Mouse (Mus musculus) frontal cortex, postnatal 10 days (tissue): ENCODE measurements around the gene Pkd1l3.
A peak's percentile ranks its signal among the peaks of the same experiment; 100 is the strongest.

Experiments used
- DNase-seq, 2 experiments: peaks; one replicate each; pipeline ENCODE4 v3.0.0; 2022; ENCODE audit warnings: low spot score in 2 of 2, mixed read lengths in 1 of 2

Pkd1l3 gene

DNA sequence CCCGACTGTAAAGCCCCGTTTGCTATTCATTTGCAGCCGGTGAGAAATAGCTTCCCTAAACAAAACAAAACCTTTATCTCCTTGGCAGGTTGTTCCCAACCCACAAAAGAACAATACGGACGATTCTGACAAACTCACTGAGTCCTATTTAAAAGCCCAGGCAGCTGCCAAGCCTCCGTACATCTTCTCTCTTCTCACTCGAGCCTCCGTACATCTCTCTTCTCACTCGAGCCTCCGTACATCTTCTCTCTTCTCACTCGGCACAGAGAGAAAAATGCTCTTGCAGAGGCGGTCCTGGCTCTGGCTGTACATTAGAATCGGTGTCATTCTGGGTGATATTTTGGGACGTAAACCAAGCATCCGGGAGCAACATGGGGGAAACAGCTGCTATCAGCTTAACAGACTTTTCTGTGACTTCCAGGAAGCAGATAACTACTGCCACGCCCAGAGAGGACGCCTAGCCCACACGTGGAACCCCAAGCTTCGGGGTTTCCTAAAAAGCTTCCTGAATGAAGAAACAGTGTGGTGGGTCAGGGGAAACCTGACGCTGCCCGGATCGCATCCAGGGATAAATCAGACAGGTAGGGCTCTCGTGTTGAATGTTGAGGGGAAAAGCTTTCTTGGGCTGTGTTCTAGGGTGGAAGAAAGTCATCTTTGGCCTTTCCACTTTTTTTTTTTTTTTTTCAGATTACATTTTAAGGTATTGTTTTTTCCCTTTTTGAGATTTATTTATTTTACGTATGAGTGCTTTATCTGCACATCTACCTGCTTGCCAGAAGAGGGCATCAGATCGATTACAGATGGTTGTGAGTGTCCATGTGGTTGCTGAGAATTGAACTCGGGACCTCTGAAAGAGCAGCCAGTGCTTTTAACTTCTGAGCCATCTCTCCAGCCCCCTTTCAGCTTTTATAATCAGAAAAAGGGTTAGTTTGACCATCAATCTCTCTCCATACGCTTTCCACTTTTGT is at the start of gene Pkd1l3:
Pkd1l3 (plus strand) TSS at position 275 of the 968 bp plus-strand sequence.
- no peak for DNase-seq

DNA sequence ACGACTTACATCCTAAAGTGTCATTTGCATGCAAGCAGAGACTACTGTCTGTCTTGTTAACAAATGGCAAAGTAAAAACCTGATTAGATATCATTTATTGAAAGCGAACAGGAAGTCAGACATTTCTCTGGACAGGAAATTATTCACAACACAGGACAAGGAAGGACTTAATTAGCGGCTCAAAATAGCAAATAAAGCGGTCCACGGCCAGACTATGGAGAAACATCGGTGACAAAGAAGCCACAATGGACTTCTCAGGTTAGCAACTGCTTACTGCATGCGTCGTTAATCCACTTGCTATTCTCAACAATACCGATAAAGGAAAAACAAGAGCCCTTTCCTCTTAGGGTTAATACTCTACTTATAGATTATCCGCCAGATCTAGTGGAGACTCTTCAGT is 49.6 kb upstream of the Pkd1l3 start:
- no peak for DNase-seq

DNA sequence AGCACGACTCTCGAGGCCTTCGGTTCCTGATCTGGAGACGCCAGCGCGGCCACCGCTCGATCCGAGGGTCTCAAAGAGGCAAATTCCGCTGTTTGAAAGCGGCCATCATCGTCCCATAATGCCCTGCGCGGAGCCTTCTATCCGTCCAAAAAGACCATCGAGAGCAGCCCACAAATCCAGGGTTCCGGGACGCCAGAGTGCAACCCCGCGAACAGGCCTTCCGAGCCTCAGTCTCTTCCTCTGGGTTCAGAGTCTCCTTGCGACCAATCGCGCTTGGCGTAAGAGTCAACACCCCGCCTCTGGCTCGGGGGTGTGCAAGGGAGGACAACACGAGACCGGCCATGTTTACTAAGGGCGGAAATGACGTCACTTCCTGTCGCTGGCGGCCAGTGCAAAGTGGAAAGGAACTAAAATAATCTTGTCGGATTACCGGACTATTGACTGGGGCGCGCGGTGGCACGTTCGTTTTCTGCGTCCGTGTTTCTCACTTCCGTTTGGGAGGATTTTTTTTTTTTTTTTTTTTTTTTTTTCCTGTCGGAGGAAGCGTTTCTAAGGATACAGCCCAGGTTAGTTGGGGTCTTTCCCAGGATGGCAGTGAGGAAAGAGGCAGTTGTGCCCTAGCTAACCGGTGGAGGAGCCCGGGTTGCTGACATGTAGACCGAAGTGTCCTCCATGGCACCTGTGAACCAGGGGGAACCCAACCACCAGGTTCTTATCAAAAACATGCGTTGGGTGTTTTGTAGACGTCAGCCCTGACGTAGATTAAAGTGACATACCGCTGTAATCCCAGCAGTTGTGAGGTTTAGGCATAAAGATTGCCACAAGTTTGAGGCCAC is 48.6 kb upstream of the Pkd1l3 start, which contains the start of the genes Dhx38 and Txnl4b:
Dhx38 (minus strand) TSS at position 364 of the 836 bp plus-strand sequence.
Txnl4b (plus strand) TSS at position 395 of the 836 bp plus-strand sequence.
- peak; percentile 98 to 99 for DNase-seq

DNA sequence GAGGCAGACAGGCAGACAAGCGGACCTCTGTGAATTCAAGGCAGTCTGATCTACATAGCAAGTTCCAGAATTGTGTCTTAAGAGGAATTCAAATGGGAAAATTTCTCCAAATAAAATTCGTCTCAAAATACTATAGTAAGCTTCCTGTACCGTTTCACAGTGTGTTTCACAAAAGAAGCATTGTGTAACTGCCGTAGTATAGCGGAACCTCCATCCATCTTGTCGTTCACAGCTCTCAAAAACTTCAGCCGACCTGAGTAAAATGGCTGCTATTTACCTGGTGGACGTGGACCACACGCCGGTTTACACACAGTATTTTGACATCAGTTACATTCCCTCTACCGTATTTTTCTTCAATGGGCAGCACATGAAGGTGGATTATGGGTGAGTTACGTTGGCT is 43.2 kb upstream of the Pkd1l3 start:
- DNase-seq = no peak

DNA sequence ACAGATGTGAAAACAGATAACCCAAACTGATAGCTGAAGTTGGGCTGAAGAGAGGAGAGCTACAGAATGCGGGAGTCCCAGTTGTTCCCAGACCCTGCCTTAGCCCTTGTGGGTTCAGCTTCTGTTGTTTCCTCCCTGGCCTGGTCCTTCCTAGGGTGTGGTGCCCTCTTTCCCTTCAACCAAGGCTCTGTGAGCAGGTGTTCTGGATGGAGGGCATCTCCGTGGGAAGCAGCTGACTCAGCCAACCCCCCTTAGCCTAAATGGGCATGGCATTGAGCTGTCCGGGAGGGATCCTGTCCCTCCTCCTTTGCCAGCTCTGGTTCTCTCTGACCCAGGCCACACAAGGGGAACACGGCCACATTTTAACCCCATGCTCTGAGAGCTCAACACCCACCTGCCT is 38.0 kb upstream of the Pkd1l3 start:
- no peak for DNase-seq

DNA sequence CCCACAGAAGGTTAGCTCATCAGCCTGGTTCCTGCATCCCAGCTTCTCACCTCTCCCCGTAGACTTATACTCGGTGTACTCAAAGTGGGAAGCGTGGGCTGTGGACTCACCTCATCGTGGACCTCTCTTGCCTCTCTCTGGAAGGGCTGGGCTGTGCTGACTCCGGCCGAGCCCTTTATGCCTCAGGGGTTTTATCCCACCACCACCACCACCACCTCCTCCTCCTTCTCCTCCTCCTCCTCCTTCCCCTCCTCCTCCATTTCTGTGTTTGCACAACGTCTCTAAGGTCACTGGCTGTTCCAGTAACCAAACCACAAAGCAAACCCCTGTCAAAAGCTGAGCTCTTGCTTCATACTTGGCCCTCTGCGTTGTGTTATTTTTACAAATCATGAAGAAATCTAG is 35.4 kb upstream of the Pkd1l3 start, which contains the start of gene Hp:
Hp (minus strand) TSS at position 273 of the 402 bp plus-strand sequence.
- no peak for DNase-seq

DNA sequence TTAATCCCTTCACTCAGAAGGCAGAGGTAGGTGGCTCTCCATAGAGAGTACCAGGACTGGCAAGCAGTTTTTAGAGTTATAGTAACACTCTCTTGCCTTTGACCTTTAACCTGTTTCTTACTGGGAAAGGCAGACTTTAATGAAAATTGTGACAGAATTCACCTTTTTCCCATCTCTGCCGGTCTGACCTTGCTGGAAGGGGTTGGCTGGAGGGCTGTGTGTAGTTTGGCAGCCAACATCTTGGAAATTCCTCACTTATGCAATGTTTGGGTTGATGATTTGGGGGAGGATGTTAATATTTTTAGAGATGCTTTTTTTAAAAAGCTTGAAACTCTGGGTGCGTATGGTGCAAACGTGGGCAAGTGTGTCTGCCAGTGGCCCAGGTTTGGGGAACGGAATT is 30.0 kb upstream of the Pkd1l3 start:
- no peak for DNase-seq

DNA sequence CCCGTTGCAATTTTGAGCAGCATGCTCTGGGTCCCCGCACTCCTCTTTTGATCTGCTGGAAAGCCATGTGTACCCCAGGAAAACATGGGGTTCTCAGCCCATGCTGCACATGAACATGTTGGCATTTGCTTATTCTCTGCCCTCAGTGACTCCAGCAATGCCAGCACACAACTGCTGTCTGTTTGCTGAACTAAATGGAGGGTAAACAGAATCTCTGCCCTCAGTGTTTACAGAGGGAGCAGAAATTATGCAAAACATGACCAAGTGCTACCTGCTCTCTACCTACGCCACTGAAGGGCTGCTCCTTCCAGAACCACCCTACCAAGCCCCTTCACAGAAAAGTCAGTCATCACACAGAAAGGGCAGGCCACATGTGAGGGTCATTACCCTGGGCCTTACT is 29.5 kb upstream of the Pkd1l3 start:
- no peak for DNase-seq

DNA sequence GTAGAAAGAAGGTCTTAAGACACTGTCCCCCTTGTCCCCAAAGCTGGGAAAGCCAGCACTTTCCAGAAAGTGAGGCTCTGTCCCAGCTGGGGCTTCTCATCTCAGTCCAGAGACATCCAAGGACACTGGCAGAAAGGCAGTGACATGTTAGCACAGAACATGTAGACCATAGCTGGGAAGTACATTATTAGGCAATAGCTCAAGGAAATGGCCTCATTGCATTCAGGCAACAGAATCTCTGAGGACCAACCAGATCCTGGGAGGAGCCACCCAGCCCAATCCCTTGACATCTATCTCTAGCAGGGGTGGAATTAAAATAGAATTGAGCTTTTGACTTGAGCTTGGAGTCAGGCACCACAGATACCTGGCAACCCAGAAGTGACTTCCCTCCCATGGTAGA is 28.7 kb upstream of the Pkd1l3 start:
- DNase-seq = no peak

DNA sequence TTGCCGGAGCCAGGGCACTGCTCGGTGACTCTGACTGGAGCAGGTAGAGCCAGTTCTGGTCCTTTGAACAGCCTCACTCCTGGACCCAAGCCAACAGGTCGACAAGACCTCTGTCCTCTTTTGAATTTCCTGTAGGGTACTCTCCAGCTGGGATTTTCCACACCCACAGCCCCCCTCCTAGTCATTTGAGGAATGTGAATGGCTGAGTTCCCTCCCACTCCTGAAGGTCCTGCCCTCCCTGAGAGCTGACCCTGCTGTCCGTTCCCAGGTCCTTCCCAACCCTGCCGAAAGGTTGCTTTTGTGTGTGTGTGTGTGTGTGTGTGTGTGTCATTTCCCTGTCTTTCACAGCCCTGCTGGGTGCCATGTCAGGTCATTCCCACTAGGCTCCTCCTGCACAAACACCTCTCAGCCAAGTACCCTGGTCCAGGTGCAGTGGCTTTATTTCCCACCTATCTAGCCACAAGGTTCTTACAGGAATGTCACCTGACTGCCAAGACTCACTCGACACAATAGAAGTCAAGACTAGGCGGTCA is 27.3 kb upstream of the Pkd1l3 start:
- no peak for DNase-seq

DNA sequence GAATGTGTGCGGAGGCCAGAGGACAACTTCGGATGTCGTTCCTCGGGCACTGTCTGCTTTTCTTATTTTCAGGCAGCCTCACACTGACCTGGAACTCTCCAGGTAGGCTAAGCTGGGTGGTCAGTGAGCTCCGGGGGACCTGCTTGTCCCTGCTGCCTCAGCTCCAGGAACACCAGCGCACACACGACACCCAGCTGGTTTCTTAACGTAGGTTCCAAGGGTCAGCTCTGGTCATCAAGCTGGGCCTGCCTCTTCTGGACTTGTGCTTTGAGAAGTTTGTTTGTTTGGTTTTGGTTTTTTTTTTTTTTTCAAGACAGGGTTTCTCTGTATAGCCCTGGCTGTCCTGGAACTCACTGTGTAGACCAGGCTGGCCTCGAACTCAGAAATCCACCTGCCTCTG is 23.4 kb upstream of the Pkd1l3 start:
- DNase-seq = no peak

DNA sequence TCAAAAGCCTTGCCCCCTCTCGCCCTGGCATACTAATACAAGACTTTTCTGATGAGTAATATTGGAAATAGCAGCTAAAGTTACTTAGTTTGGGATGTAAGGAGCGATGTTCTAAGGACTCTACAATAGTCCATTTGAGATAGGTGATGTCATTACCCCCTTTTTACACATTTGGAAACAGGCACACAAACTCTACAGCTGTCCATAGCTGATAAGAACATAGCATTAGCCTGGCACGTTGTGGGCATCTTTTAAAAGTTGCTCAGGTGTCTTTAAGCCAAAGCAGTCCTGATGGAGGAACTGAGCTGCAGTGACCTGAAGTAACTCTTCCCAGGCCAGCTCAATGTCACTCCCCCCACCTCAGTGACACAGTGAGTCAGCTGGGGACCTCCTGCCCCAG is 22.9 kb upstream of the Pkd1l3 start:
- no peak for DNase-seq

DNA sequence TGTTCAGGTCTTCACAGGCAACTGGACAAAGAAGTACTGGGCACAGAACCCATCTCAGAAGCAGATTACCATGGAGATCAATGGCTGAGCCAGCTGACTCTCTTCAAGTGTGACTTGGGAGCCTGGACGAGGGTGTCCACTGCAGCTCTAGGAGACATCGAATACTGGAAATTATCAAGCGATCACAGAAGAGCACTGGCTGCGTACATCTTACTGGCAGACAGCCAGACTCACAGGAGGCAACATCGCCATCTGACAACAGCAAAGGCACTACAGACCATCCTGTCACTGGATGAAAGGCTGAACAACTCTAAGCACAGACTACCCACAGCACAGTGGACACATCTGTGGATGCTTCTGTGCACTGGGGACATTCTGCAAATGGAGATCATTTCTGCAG is 22.2 kb upstream of the Pkd1l3 start:
- no peak for DNase-seq

DNA sequence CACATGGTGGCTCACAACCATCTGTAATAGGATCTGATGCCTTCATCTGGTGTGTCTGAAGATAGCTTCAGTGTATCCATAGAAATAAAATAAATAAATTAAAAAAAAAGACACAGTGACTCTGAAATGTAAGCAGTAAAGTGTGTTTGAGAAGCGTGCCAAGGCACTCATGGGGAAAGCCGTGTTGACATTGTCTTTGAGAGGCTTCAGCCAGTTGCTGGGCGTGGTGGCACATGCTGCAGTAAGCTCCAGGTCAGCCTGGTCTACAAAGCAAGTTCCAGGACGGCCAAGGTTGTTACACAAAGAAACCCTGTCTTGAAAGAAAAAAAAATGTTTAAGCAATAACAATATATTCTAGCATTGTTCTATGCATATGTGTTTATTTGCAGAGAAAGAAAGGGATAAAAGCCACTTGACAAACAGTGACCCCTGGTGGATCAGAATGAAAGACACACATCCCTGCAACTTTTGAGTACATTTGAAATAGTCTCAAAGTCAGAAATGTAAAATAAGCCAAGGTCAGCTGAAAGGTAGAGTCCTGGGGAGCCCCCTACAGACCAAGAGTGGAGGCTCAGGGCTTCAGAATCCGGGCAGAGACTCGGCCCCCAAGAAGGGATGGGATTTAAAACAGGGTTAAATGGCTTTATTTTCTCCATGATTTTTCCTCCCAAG is 21.1 kb upstream of the Pkd1l3 start:
- DNase-seq = no peak

DNA sequence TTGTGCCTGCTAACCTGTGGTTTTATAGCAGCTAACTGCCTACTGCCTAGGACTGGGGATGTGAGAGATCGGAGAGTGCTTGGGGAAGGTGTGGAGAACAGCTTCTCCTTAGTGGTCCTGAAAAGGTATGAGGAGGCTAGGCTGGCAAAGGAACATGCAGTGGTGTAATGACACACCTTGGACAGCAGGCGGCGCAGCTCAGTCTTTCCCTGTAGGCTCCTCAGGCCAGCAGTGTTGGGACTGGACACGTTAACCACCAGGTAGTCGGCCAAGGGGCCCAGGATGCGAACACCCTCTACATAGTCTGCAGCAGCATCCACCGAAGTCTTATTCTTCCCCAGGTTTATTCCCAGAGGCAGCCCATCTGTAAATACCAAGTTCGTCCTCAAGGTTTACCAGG is 18.5 kb upstream of the Pkd1l3 start:
- peak in 1 of 2 experiments; percentile 22 for DNase-seq

DNA sequence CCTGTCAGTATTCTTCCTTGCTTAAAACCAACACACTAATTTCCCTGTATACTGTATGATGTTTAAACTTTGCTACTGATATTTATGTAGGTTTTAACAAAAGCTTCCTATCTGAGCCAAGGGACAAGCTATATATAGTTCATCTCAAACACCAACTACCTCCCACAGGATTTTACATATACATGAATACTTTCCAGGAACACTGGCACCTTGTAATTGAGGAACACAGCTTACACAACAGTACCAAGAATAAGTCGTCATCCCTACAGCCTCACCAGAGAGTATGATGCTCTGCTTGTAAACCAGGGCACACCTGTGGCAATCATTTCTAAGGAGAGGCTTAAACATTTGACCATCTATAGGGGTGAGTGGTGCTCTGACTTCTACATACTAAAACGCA is 7.6 kb upstream of the Pkd1l3 start:
- DNase-seq = no peak

DNA sequence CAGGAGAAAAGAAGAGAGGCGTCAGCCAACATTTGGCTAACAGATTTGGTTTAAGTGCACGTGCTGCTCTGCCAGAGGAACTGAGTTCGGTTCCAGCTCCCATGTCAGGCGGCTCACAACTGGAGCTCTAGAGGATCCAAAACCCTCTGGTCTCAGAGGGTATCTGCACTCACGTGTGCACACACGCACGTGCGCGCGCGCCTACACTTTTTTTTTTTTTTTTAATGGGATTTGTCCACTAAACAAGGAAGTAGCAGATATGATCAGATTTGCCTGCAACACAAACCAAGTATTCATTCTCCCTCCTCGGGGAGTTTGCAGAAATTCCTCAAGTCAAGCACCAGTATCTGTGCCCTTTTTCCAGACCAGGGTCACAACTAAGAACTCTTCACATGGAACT is 6.7 kb upstream of the Pkd1l3 start:
- no peak for DNase-seq

DNA sequence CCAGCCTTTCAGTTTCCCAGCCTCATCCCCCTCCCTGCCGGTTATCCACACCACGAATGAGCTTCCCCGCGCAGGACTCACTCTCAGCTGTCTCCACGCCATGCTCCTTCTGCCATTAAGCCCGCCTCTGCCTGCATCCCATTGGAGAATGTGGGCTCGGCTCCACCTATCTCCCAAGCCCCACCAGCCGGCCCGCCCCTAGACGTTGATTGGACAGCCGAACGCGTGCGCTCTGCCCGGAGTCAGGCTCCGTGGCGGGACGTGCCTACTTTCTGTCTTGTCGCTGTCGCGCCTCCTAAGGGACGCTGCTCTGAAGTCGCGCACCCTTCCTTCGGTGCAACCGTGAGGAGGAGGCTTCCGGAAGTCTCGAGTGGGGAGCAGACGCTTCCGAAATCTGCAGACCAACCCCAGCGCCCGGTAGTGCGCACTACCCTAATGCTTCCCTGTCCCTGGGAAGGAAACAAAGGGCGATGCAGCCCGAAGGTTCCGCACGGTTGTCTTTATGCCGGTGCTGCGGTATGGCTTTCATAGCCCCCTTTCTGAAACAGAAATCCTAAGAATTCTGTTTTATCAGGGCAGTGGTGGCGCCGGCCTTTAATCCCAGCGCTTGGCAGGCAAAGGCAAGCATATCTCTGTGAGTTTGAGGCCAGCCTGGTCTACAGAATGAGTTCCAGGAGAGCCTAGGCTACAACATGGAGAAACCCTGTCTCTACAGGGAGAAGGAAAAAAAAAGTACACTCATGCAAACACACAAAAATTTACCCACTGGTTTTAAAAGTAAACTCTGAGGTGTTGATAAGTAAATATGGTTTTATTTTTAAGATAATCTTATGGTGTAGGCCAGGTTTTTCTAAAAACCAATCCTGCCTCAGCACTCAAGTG is 5.8 kb upstream of the Pkd1l3 start, which contains the start of gene Dhodh:
Dhodh (minus strand) TSS at position 403 of the 882 bp plus-strand sequence.
- peak; percentile 97 for DNase-seq

DNA sequence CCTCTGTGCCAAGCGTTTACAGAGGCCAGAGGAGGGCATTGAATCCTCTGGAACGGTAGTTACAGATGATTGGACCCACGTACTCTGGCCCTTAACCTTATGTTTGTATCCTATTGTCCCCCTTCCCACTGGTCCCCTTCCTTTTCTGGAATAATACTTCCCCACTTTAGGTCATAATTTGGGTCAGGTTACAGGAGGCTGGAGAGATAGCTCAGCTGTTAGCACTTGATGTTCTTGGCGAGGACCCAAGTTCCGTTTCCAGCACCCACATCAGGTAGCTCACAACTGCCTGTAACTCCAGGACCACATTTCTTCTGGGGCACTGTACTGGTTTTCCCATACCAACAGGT is 5.2 kb upstream of the Pkd1l3 start:
- no peak for DNase-seq

DNA sequence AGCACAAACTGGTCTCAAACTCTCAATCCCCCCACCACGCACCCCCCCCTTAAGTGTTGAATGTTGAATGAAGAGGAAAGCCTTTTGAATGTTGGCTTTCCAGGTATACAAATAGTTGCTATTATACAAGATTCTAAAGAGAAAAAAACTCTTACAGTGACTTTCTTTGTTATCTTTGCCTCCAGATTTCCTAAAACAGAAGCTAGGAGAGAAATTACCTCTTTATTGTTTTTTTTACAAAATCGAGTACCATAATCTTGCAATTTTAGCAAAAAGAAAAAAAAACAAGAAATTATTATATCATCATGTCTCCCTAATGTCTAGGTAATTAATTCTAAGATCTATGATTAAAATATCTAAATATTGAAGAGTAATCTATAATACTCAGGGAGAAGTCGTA is 1.3 kb downstream of the Pkd1l3 start:
- no peak for DNase-seq

DNA sequence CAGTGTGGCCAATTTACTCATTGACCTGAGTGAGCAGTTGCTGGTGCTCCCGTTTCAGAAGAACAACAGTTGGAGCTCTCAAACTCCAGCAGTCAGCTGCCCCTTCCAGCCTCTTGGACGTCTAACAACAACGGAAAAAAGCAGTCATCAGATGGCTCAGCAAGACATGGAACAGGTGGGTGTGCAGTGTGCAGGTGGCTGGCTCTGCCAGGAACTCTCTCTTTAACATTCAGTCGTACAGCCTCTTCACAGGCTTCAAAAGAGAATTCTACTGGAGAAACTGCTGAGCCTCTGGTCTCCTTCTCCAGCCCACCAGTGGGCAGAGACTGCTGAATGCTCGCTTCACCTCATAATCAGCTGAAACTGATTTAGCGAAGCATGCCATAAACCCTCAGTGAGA is 14.3 kb downstream of the Pkd1l3 start:
- DNase-seq = no peak
